Mouse (Mus musculus) right cerebral cortex, postnatal 36 days (tissue): Measurements from ENCODE around the gene Il16.
"Not testable (repeated sequence)": the region's sequence is repeated elsewhere in the genome, so short reads cannot be mapped to it uniquely, and the experiment has no call there.

Source experiments
- DNase-seq, 2 experiments: peaks; one replicate each; pipeline ENCODE4 v3.0.0; 2022; ENCODE audit warnings: low spot score in 2 of 2, mixed read lengths in 1 of 2

Gene Il16

GRCm38 (mm10) chr7:83735108-83735781, 10.3 kb downstream of the Il16 start:
- DNase-seq, result no peak

- DNase-seq, result no peak
Observed at GRCm38 (mm10) chr7:83734671-83735082, 10.8 kb downstream of the Il16 start.

GRCm38 (mm10) chr7:83734246-83734645, 11.3 kb downstream of the Il16 start:
- no peak for DNase-seq

GRCm38 (mm10) chr7:83732781-83733180, 12.7 kb downstream of the Il16 start:
- DNase-seq, result no peak

- DNase-seq, result no peak
Observed at GRCm38 (mm10) chr7:83731961-83732666, 13.4 kb downstream of the Il16 start.

GRCm38 (mm10) chr7:83731297-83731696, 14.2 kb downstream of the Il16 start:
- DNase-seq, result no peak

GRCm38 (mm10) chr7:83726936-83727632, 18.4 kb downstream of the Il16 start:
- DNase-seq, result no peak

GRCm38 (mm10) chr7:83725801-83726200, 19.7 kb downstream of the Il16 start:
- DNase-seq, result no peak

GRCm38 (mm10) chr7:83724541-83724940, 21.0 kb downstream of the Il16 start:
- DNase-seq, result no peak

- DNase-seq, result no peak
Observed at GRCm38 (mm10) chr7:83723954-83724353, 21.6 kb downstream of the Il16 start.

- no peak for DNase-seq
Observed at GRCm38 (mm10) chr7:83723221-83723620, 22.3 kb downstream of the Il16 start.

- no peak for DNase-seq
Observed at GRCm38 (mm10) chr7:83722485-83722884, 23.0 kb downstream of the Il16 start.

- DNase-seq, result no peak
Observed at GRCm38 (mm10) chr7:83720231-83720630, 25.3 kb downstream of the Il16 start.

- no peak for DNase-seq
Observed at GRCm38 (mm10) chr7:83717021-83717725, 28.4 kb downstream of the Il16 start.

GRCm38 (mm10) chr7:83713639-83714038, 31.9 kb downstream of the Il16 start:
- no peak for DNase-seq

GRCm38 (mm10) chr7:83711676-83712259, 33.8 kb downstream of the Il16 start:
- not testable (repeated sequence) for DNase-seq

- no peak for DNase-seq
Observed at GRCm38 (mm10) chr7:83703046-83703775, 42.3 kb downstream of the Il16 start.

GRCm38 (mm10) chr7:83699066-83699745, 46.3 kb downstream of the Il16 start:
- no peak for DNase-seq

- no peak for DNase-seq
Observed at GRCm38 (mm10) chr7:83695449-83696212, 49.9 kb downstream of the Il16 start.
